ENCODE assay signal across 12 mouse cellular contexts in genomic region chr6:63284419-63284818, GRCm38 (mm10).
DNase-seq lines count a peak whose midpoint lies in the region.
"Had no signal": no experiment of that assay in that cellular context is flagged by ENCODE, and none has a peak within 500 bp of the region (broad histone marks: within the 10 kb centered on the region; RNA-seq: fewer than 3 reads in every experiment).

No protein-coding gene starts in this region.

- peak; percentile 6 for DNase-seq in cerebellum, adult 11 months
- DNase-seq in cerebellum, postnatal 4 days (ENCODE audit: low spot score in 2 of 2): no peak
- DNase-seq in left cerebral cortex, adult 9 months (ENCODE audit: low spot score in 2 of 2): peak; percentile 28 to 37
- no peak for DNase-seq in left cerebral cortex, adult 11 months (ENCODE audit: low spot score)
- peak; percentile 13 to 15 for DNase-seq in frontal cortex, postnatal 10 days (ENCODE audit: low spot score in 2 of 2)
- peak; percentile 5 for DNase-seq in right cerebral cortex, postnatal 14 days
- no peak for DNase-seq in ovary, adult 18-20 months (ENCODE audit: low spot score)
- DNase-seq in urinary bladder, postnatal 25 days (ENCODE audit: low spot score): no peak
- DNase-seq: adrenal gland, postnatal 10 days; kidney, postnatal 36 days; liver, postnatal 0 days; thymus, postnatal 4 days had no signal

Comparison
In these comparisons a context has a peak if more than half of its experiments do, and no peak if none do; other contexts are left out.
1. DNase-seq: peak in cerebellum, adult 11 months (single experiment), left cerebral cortex, adult 9 months (2 of 2), frontal cortex, postnatal 10 days (2 of 2) and right cerebral cortex, postnatal 14 days (single experiment); none in cerebellum, postnatal 4 days (0 of 2), left cerebral cortex, adult 11 months (single experiment), ovary, adult 18-20 months (single experiment) and urinary bladder, postnatal 25 days (single experiment).